Mouse (Mus musculus): ENCODE measurements at regions not wholly inside any gene's neighbourhood (a gene's known extent, or its start where the extent isn't known, plus 50 kb on each side); places are given as distances from the start of the nearest gene placed in this dataset.

- no peak overlapping the region for H3K4me3 ChIP-seq
- H3ac ChIP-seq (ENCODE audit: control insufficient read depth, insufficient read length) = no peak overlapping the region
- no peaks in the 10 kb centered on the region for H3K27me3 ChIP-seq (ENCODE audit: control insufficient read depth, insufficient read depth, insufficient read length)
- TF ChIP-seq TCF12 (IDR thresholded peaks at IDR 0.05; ENCODE audit: insufficient read depth, poor library complexity, severe bottlenecking) = no peak
- TF ChIP-seq MYOG (IDR thresholded peaks at IDR 0.05; ENCODE audit: control insufficient read depth in 1 of 3, insufficient read depth in 1 of 3, insufficient read length in 2 of 3, low read depth in 2 of 3) = no peak
- TF ChIP-seq POLR2AphosphoS2 (IDR thresholded peaks at IDR 0.05; ENCODE audit: insufficient read length, low read depth) = no peak
- TF ChIP-seq REST (IDR thresholded peaks at IDR 0.05; ENCODE audit: insufficient read depth, insufficient read length) = no peak
- no peak for TF ChIP-seq CEBPB (IDR thresholded peaks at IDR 0.05; ENCODE audit: insufficient read depth, poor library complexity, severe bottlenecking)
- TF ChIP-seq POLR2A (IDR thresholded peaks at IDR 0.05; ENCODE audit: insufficient read length, low read depth) = no peak
- no peak for TF ChIP-seq MYOD1 (IDR thresholded peaks at IDR 0.05; ENCODE audit: control insufficient read depth in 1 of 3, insufficient read length in 2 of 3, low read depth in 2 of 3)
- no peak for TF ChIP-seq SRF (IDR thresholded peaks at IDR 0.05; ENCODE audit: control insufficient read depth, insufficient read length, low read depth)
- TF ChIP-seq TCF3 (IDR thresholded peaks at IDR 0.05; ENCODE audit: insufficient read length, low read depth) = no peak
- no peak for TF ChIP-seq E2F4 (IDR thresholded peaks at IDR 0.05; ENCODE audit: insufficient read depth)
- no peak for TF ChIP-seq MAX (IDR thresholded peaks at IDR 0.05; ENCODE audit: low read depth)
- TF ChIP-seq USF1 (IDR thresholded peaks at IDR 0.05; ENCODE audit: low read depth) = no peak
- H3K4me2 ChIP-seq (ENCODE audit: low read depth) = no peak overlapping the region
- no peaks in the 10 kb centered on the region for H3K36me3 ChIP-seq (ENCODE audit: control insufficient read depth, insufficient read depth)
- no peaks in the 10 kb centered on the region for H3K79me2 ChIP-seq (ENCODE audit: control insufficient read depth, insufficient read depth)
Measured at GRCm38 (mm10) chr3:58211016-58211415, 203.5 kb upstream of the Tsc22d2 start.

DNA sequence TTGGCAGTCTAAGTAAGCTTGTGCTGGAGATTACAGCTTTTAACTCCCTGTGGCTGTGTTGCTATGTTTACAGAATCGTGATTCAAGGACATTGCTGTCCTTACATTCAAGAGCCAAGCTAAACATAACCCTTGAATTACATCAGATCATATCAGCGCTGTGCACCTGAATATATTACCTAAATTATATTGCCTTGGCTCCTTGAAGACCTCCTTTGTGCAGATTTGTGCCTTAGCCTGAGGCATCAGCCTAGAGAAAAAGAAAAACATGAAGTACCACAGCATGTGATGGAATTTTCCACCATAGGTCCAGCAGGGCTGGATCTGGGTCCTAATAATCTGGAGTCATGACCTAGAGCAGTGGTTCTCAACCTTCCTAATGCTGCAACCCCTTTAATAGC lies 189.8 kb upstream of the Tsc22d2 start:
- Histone ChIP-seq H3ac (ENCODE audit: control insufficient read depth, insufficient read length) (no peak overlapping the region), H3K79me2 (ENCODE audit: control insufficient read depth, insufficient read depth) (no peaks in the 10 kb centered on the region), H3K4me3 (no peak overlapping the region), H3K27me3 (ENCODE audit: control insufficient read depth, insufficient read depth, insufficient read length) (no peaks in the 10 kb centered on the region), H3K36me3 (ENCODE audit: control insufficient read depth, insufficient read depth) (no peaks in the 10 kb centered on the region), H3K4me2 (ENCODE audit: low read depth) (no peak overlapping the region)
- TF ChIP-seq REST (IDR thresholded peaks at IDR 0.05; ENCODE audit: insufficient read depth, insufficient read length) (no peak), SRF (IDR thresholded peaks at IDR 0.05; ENCODE audit: control insufficient read depth, insufficient read length, low read depth) (no peak), MYOG (IDR thresholded peaks at IDR 0.05; ENCODE audit: control insufficient read depth in 1 of 3, insufficient read depth in 1 of 3, insufficient read length in 2 of 3, low read depth in 2 of 3) (no peak), CEBPB (IDR thresholded peaks at IDR 0.05; ENCODE audit: insufficient read depth, poor library complexity, severe bottlenecking) (no peak), MAX (IDR thresholded peaks at IDR 0.05; ENCODE audit: low read depth) (no peak), E2F4 (IDR thresholded peaks at IDR 0.05; ENCODE audit: insufficient read depth) (no peak), USF1 (IDR thresholded peaks at IDR 0.05; ENCODE audit: low read depth) (no peak), TCF12 (IDR thresholded peaks at IDR 0.05; ENCODE audit: insufficient read depth, poor library complexity, severe bottlenecking) (no peak), POLR2AphosphoS2 (IDR thresholded peaks at IDR 0.05; ENCODE audit: insufficient read length, low read depth) (no peak), MYOD1 (IDR thresholded peaks at IDR 0.05; ENCODE audit: control insufficient read depth in 1 of 3, insufficient read length in 2 of 3, low read depth in 2 of 3) (no peak), POLR2A (IDR thresholded peaks at IDR 0.05; ENCODE audit: insufficient read length, low read depth) (no peak), TCF3 (IDR thresholded peaks at IDR 0.05; ENCODE audit: insufficient read length, low read depth) (no peak)

GRCm38 (mm10) chr3:58226447-58227321 lies 187.8 kb upstream of the Tsc22d2 start:
- TF ChIP-seq MYOG (IDR thresholded peaks at IDR 0.05; ENCODE audit: control insufficient read depth in 1 of 3, insufficient read depth in 1 of 3, insufficient read length in 2 of 3, low read depth in 2 of 3) = no peak
- TF ChIP-seq CEBPB (IDR thresholded peaks at IDR 0.05; ENCODE audit: insufficient read depth, poor library complexity, severe bottlenecking) = no peak
- no peak for TF ChIP-seq SRF (IDR thresholded peaks at IDR 0.05; ENCODE audit: control insufficient read depth, insufficient read length, low read depth)
- no peak for TF ChIP-seq POLR2AphosphoS2 (IDR thresholded peaks at IDR 0.05; ENCODE audit: insufficient read length, low read depth)
- no peak for TF ChIP-seq TCF3 (IDR thresholded peaks at IDR 0.05; ENCODE audit: insufficient read length, low read depth)
- TF ChIP-seq MAX (IDR thresholded peaks at IDR 0.05; ENCODE audit: low read depth) = no peak
- no peak for TF ChIP-seq TCF12 (IDR thresholded peaks at IDR 0.05; ENCODE audit: insufficient read depth, poor library complexity, severe bottlenecking)
- TF ChIP-seq USF1 (IDR thresholded peaks at IDR 0.05; ENCODE audit: low read depth) = no peak
- TF ChIP-seq E2F4 (IDR thresholded peaks at IDR 0.05; ENCODE audit: insufficient read depth) = no peak
- TF ChIP-seq REST (IDR thresholded peaks at IDR 0.05; ENCODE audit: insufficient read depth, insufficient read length) = no peak
- TF ChIP-seq POLR2A (IDR thresholded peaks at IDR 0.05; ENCODE audit: insufficient read length, low read depth) = no peak
- no peak for TF ChIP-seq MYOD1 (IDR thresholded peaks at IDR 0.05; ENCODE audit: control insufficient read depth in 1 of 3, insufficient read length in 2 of 3, low read depth in 2 of 3)
- H3K79me2 ChIP-seq (ENCODE audit: control insufficient read depth, insufficient read depth) = no peaks in the 10 kb centered on the region
- no peaks in the 10 kb centered on the region for H3K36me3 ChIP-seq (ENCODE audit: control insufficient read depth, insufficient read depth)
- no peak overlapping the region for H3K4me2 ChIP-seq (ENCODE audit: low read depth)
- no peaks in the 10 kb centered on the region for H3K27me3 ChIP-seq (ENCODE audit: control insufficient read depth, insufficient read depth, insufficient read length)
- H3ac ChIP-seq (ENCODE audit: control insufficient read depth, insufficient read length) = no peak overlapping the region
- no peak overlapping the region for H3K4me3 ChIP-seq

DNA sequence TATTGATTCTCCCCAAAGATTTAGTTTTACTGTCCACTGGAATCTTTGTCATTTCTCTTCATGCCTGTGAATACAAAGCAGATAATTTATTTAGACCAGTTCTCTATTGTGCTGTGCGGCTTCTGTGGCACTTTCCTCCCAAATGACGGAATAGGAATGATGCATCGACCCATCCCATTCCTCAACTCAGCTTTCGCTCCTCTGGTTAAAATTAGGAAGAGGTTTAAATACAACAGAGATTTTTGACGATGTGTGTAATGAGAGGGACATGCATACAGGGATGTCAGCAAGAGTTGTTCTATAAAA lies 187.2 kb upstream of the Tsc22d2 start:
- Histone ChIP-seq H3K36me3 (ENCODE audit: control insufficient read depth, insufficient read depth) (no peaks in the 10 kb centered on the region), H3K4me3 (no peak overlapping the region)

More for the DNA sequence above, 187.2 kb upstream of the Tsc22d2 start:
- H3K4me2 ChIP-seq (ENCODE audit: low read depth) = no peak overlapping the region
- no peak for TF ChIP-seq POLR2AphosphoS2 (IDR thresholded peaks at IDR 0.05; ENCODE audit: insufficient read length, low read depth)
- H3K27me3 ChIP-seq (ENCODE audit: control insufficient read depth, insufficient read depth, insufficient read length) = no peaks in the 10 kb centered on the region
- no peak overlapping the region for H3ac ChIP-seq (ENCODE audit: control insufficient read depth, insufficient read length)
- H3K79me2 ChIP-seq (ENCODE audit: control insufficient read depth, insufficient read depth) = no peaks in the 10 kb centered on the region
